Mouse (Mus musculus) G1E-ER4 (cell line): ENCODE measurements around the gene Tmem267. TPM values are rescaled to one million over a fixed set of nuclear protein-coding genes. Genes with fewer than 3 reads are reported as not detected.

Experiments used
- GATA1 ChIP-seq: IDR thresholded peaks from one replicate; pipeline ENCODE4 v1.8.0; 2012; ENCODE audit warnings: low read length, inconsistent platforms
- polyA plus RNA-seq: library from polyadenylated mRNA; stranded (reverse); fragments of >175 nt; gene quantifications from 2 replicates; pipeline ENCODE4 v1.2.3, GENCODE M21; 2012

Gene Tmem267
- 0.21 and 0.42 TPM in 2 replicates for polyA plus RNA-seq

- TF ChIP-seq GATA1 = no peak
These were observed at the start of gene Tmem267, which contains the start of gene 3110070M22Rik for GRCm38 (mm10) chr13:119487880-119488580. Gene Tmem267, plus strand, starts transcription at chr13:119488039. Gene 3110070M22Rik, minus strand, starts transcription at chr13:119488383.

- no peak for TF ChIP-seq GATA1
These were observed 45.6 kb upstream of the Tmem267 start for GRCm38 (mm10) chr13:119442244-119442643.

GRCm38 (mm10) chr13:119453563-119453962 is 34.3 kb upstream of the Tmem267 start:
- no peak for TF ChIP-seq GATA1

- no peak for TF ChIP-seq GATA1
These were observed 32.8 kb upstream of the Tmem267 start for GRCm38 (mm10) chr13:119455082-119455481.

GRCm38 (mm10) chr13:119456342-119456741 is 31.5 kb upstream of the Tmem267 start:
- TF ChIP-seq GATA1 = no peak

GRCm38 (mm10) chr13:119461900-119462595 is 25.8 kb upstream of the Tmem267 start:
- no peak for TF ChIP-seq GATA1

GRCm38 (mm10) chr13:119462596-119463560 is 25.0 kb upstream of the Tmem267 start, which contains the start of gene 4833420G17Rik:
Gene 4833420G17Rik, plus strand, starts transcription at chr13:119462768.
- no peak for TF ChIP-seq GATA1

- no peak for TF ChIP-seq GATA1
These were observed 11.2 kb upstream of the Tmem267 start for GRCm38 (mm10) chr13:119476631-119477030.

GRCm38 (mm10) chr13:119477789-119478188 is 10.1 kb upstream of the Tmem267 start:
- no peak for TF ChIP-seq GATA1

GRCm38 (mm10) chr13:119487354-119487753 is 485 bp upstream of the Tmem267 start:
- no peak for TF ChIP-seq GATA1

GRCm38 (mm10) chr13:119618841-119619240 is 131.0 kb downstream of the Tmem267 start:
- TF ChIP-seq GATA1 = no peak

- TF ChIP-seq GATA1 = no peak
These were observed 131.9 kb downstream of the Tmem267 start for GRCm38 (mm10) chr13:119619735-119620134.

GRCm38 (mm10) chr13:119623634-119624033 is 135.8 kb downstream of the Tmem267 start, which contains the start of gene Ccl28:
Gene Ccl28, plus strand, starts transcription at chr13:119623819.
- TF ChIP-seq GATA1 = no peak

GRCm38 (mm10) chr13:119631482-119632155 is 143.8 kb downstream of the Tmem267 start:
- TF ChIP-seq GATA1 = no peak

- TF ChIP-seq GATA1 = no peak
These were observed 144.3 kb downstream of the Tmem267 start for GRCm38 (mm10) chr13:119632156-119632548.
